Mouse (Mus musculus) small intestine, adult 10 weeks (tissue): ENCODE results near the gene Atg3. TPM values are rescaled to one million over a fixed set of nuclear protein-coding genes. Genes with fewer than 3 reads are reported as not detected.

Experiments used
- polyA plus RNA-seq: library from polyadenylated mRNA; stranded (reverse); fragments of 350-450 nt; fragmentation: Illumina TruSeq; extraction: RNeasy Lipid Tissue Mini Kit (QIAGEN cat#74804); gene quantifications from one replicate; pipeline ENCODE4 v1.2.3, GENCODE M21; 2014; ENCODE audit warnings: low replicate concordance

The Atg3 gene
- 153 TPM for polyA plus RNA-seq

GRCm38 (mm10) chr16:45158522-45159388, at the start of gene Atg3, which contains the start of gene Slc35a5:
Gene Atg3 (plus strand): TSS chr16:45158785.
Gene Slc35a5 (minus strand): TSS chr16:45158706.

GRCm38 (mm10) chr16:45223648-45224388, 65.2 kb downstream of the Atg3 start, which contains the start of gene Btla:
Gene Btla (plus strand): TSS chr16:45224315.

Other genes with a start within 250 kb of the Atg3 start
- gene Cd200r3, start 215.1 kb upstream of the Atg3 start, polyA plus RNA-seq: 0.19 TPM
- 4.7 TPM for gene Ccdc80, start 65.4 kb upstream of the Atg3 start, polyA plus RNA-seq
- gene Slc35a5, start 79 bp upstream of the Atg3 start, polyA plus RNA-seq: 79.5 TPM
- 11.1 TPM for gene Btla, start 65.5 kb downstream of the Atg3 start, polyA plus RNA-seq